Mouse (Mus musculus): ENCODE measurements around the gene Znhit2.

GRCm38 (mm10) chr19:6067011-6067723 is 6.2 kb downstream of the Znhit2 start:
- TF ChIP-seq CTCF (IDR thresholded peaks at IDR 0.05; ENCODE audit: extremely low read depth, insufficient read depth, low read length) (peak; percentile 77), POLR2A (IDR thresholded peaks at IDR 0.05; ENCODE audit: extremely low read depth, insufficient read depth, low read length) (0 out of 2 replicates have a peak, but pooled peaks have one; percentile 13)

Measured in cortical plate, adult 2 months (tissue).